Mouse (Mus musculus) intestine, postnatal 0 days (tissue): ENCODE measurements around the gene Ncmap. TPM values are rescaled to one million over a fixed set of nuclear protein-coding genes. Genes with fewer than 3 reads are reported as not detected.

ENCODE experiments used
- ATAC-seq: fragments of 200-750 bp; cut with Nextera tagmentation; 2 replicates; pipeline ENCODE4 v1.8.0; 2017; ENCODE audit warnings: mild to moderate bottlenecking, moderate TSS enrichment, moderate library complexity
- H3K27ac ChIP-seq: fragments of 300-500 bp; sonication (generic); 2 replicates; pipeline ENCODE4 v1.5.1; 2014; ENCODE audit warnings: mild to moderate bottlenecking, low read depth, low read length, moderate library complexity
- H3K27me3 ChIP-seq: fragments of 300-500 bp; sonication (generic); replicated peaks from 2 replicates; pipeline ENCODE4 v1.6.1; 2014; ENCODE audit warnings: low read length, mixed read lengths; ENCODE audit not compliant: control insufficient read depth, insufficient read depth
- H3K36me3 ChIP-seq: fragments of 300-500 bp; sonication (generic); 2 replicates; pipeline ENCODE4 v1.6.1; 2014; ENCODE audit warnings: mild to moderate bottlenecking, moderate library complexity; ENCODE audit not compliant: control insufficient read depth, insufficient read depth
- H3K4me1 ChIP-seq: fragments of 300-500 bp; sonication (generic); replicated peaks from 2 replicates; pipeline ENCODE4 v1.6.1; 2014; ENCODE audit warnings: antibody characterized with exemption, low read length, mixed read lengths; ENCODE audit not compliant: control insufficient read depth, insufficient read depth
- H3K4me2 ChIP-seq: fragments of 300-500 bp; sonication (generic); replicated peaks from 2 replicates; pipeline ENCODE4 v1.6.1; 2014; ENCODE audit warnings: low read depth, mild to moderate bottlenecking, moderate library complexity
- H3K4me3 ChIP-seq: fragments of 300-500 bp; sonication (generic); 2 replicates; pipeline ENCODE4 v1.5.1; 2014; ENCODE audit warnings: low read depth, low read length
- H3K9ac ChIP-seq: fragments of 300-500 bp; sonication (generic); 2 replicates; pipeline ENCODE4 v1.6.1; 2014; ENCODE audit warnings: mild to moderate bottlenecking, low read depth, low read length
- H3K9me3 ChIP-seq: fragments of 300-500 bp; sonication (generic); 2 replicates; pipeline ENCODE4 v1.6.1; 2016; ENCODE audit warnings: mixed run types; ENCODE audit not compliant: control insufficient read depth
- CTCF ChIP-seq: sonication (generic); IDR thresholded peaks from 2 replicates; pipeline ENCODE4 v1.5.1; 2016; ENCODE audit warnings: low read depth, mild to moderate bottlenecking, control low read depth, antibody characterized with exemption, moderate library complexity
- WGBS: fragments of 180-500 bp; shearing (Covaris S2); extraction: QIAGEN DNeasy Blood & Tissue Kit; methylation state at CpG from one replicate; pipeline ENCODE4 v1.1.7; 2014; 5-methylcytosine and 5-hydroxymethylcytosine counted together
- polyA plus RNA-seq: library from polyadenylated mRNA; unstranded; fragments of >200 nt; fragmentation: Nextera tagmentation; extraction: Ambion mirVana; gene quantifications from 2 replicates; pipeline ENCODE4 v1.2.1, GENCODE M21; 2015

Gene Ncmap
- polyA plus RNA-seq, 1 experiment from 2014 or later, result 2.5 TPM

GRCm38 (mm10) chr4:135406180-135406579, 8.2 kb upstream of the Ncmap start:
- no peaks in the 10 kb centered on the region for H3K36me3 ChIP-seq
- no peaks in the 10 kb centered on the region for H3K9me3 ChIP-seq
- no peak overlapping the region for H3K4me3 ChIP-seq
- H3K27ac ChIP-seq, result no peak overlapping the region
- no peak overlapping the region for H3K4me2 ChIP-seq
- H3K27me3 ChIP-seq, result no peaks in the 10 kb centered on the region
- 31% methylated on average over 5 of the region's 5 CpGs for WGBS
- peak; percentile 55; the same call in 1 of the 2 replicates for ATAC-seq
- TF ChIP-seq CTCF, result no peak
- no peak overlapping the region for H3K9ac ChIP-seq
- H3K4me1 ChIP-seq, result no peaks in the 10 kb centered on the region; the same call in 1 of the 2 replicates

DNA sequence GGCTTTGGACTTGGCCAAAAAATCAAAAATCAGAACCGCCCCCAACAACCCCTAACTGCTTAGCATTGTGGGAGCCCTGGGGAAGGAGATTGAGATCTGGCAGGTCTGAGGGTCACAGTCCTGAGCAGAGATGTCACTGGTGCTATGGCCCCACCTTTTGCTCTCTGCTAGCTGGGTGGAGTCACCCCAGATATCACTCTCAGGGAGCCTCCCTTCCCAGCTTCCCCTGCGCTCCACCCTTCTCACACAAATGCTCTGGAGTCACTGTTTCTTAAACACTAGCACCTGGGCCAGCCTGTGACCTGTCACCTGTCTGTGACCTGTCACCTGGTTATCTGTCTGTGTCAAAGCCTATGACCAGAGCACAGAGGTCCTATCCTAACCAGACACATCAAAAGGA, 6.9 kb upstream of the Ncmap start:
- no peak overlapping the region for H3K4me3 ChIP-seq
- no peaks in the 10 kb centered on the region for H3K27me3 ChIP-seq
- no peak overlapping the region for H3K4me2 ChIP-seq
- no peak for TF ChIP-seq CTCF
- ATAC-seq, result no peak
- H3K9ac ChIP-seq, result no peak overlapping the region
- H3K4me1 ChIP-seq, result no peaks in the 10 kb centered on the region; the same call in 1 of the 2 replicates
- no peak overlapping the region for H3K27ac ChIP-seq
- H3K9me3 ChIP-seq, result no peaks in the 10 kb centered on the region
- 76% methylated on average over 2 of the region's 2 CpGs for WGBS
- H3K36me3 ChIP-seq, result no peaks in the 10 kb centered on the region

DNA sequence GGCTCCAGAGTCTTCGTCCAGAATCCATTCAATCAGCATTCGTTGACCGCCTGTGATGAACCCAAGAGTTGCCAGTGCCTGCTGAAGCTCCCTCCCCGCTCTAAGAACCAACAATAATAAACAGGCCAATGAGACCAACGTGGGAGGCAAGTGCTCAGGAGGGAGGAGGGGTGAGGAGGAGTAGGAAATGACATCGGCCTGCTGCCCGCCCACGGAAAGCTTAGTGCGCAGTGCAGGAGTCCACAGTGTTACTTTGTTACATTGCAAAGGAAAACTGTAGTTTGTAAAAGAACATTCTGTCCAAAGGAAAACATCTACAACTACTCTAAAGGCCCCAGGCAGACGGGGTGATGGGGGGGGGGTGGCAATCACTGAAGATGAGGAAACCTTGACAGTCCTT, 6.0 kb upstream of the Ncmap start:
- 77% methylated on average over 10 of the region's 10 CpGs for WGBS

GRCm38 (mm10) chr4:135401881-135402280, 3.9 kb upstream of the Ncmap start:
- no peak for ATAC-seq
- no peak overlapping the region for H3K9ac ChIP-seq
- no peaks in the 10 kb centered on the region for H3K9me3 ChIP-seq
- WGBS, result 31% methylated on average over 7 of the region's 7 CpGs
- no peak for TF ChIP-seq CTCF
- 0 out of 2 replicates have a peak, but pooled peaks cover 9% of the 10 kb centered on the region for H3K27me3 ChIP-seq
- no peaks in the 10 kb centered on the region; the same call in 1 of the 2 replicates for H3K4me1 ChIP-seq
- H3K4me3 ChIP-seq, result no peak overlapping the region
- no peaks in the 10 kb centered on the region for H3K36me3 ChIP-seq
- no peak overlapping the region for H3K4me2 ChIP-seq
- H3K27ac ChIP-seq, result no peak overlapping the region

More for the DNA sequence above, 6.0 kb upstream of the Ncmap start:
- Histone ChIP-seq H3K4me3 (no peak overlapping the region), H3K9me3 (no peaks in the 10 kb centered on the region), H3K27ac (no peak overlapping the region), H3K27me3 (no peaks in the 10 kb centered on the region), H3K4me1 (no peaks in the 10 kb centered on the region; the same call in 1 of the 2 replicates), H3K4me2 (no peak overlapping the region), H3K36me3 (no peaks in the 10 kb centered on the region), H3K9ac (no peak overlapping the region)
- ATAC-seq, result no peak
- no peak for TF ChIP-seq CTCF

GRCm38 (mm10) chr4:135397551-135397950, 476 bp downstream of the Ncmap start:
- peak overlapping the region; percentile 46 for H3K4me3 ChIP-seq
- no peak overlapping the region for H3K27ac ChIP-seq
- TF ChIP-seq CTCF, result no peak
- no peaks in the 10 kb centered on the region for H3K36me3 ChIP-seq
- 4% methylated on average over 16 of the region's 16 CpGs for WGBS
- no peaks in the 10 kb centered on the region; the same call in 1 of the 2 replicates for H3K4me1 ChIP-seq
- ATAC-seq, result peak; percentile 35
- 0 out of 2 replicates have a peak, but pooled peaks cover 9% of the 10 kb centered on the region for H3K27me3 ChIP-seq
- H3K9me3 ChIP-seq, result 0 out of 2 replicates have a peak, but pooled peaks cover 2% of the 10 kb centered on the region
- peak overlapping the region; percentile 88 for H3K4me2 ChIP-seq
- H3K9ac ChIP-seq, result peak overlapping the region; percentile 42

DNA sequence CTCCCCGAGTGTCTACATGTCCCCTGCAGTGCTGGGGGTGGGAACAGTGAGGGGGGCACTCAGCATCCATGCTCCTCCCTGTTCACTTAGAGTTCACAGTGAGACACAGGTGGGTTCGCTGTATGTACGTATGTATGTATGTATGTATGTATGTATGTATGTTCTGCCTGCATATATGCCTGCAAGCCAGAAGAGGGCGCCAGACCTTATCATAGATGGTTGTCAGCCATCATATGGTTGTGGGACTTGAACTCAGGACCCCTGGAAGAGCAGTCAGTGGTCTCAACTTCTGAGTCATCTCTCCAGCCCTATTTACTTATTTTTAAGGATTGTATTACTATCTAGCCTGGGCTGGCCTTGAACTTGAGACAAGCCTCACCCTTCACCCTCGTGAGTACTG, 1.7 kb downstream of the Ncmap start:
- no peak overlapping the region for H3K4me2 ChIP-seq
- H3K4me1 ChIP-seq, result no peaks in the 10 kb centered on the region; the same call in 1 of the 2 replicates
- WGBS, result 91% methylated on average over 5 of the region's 5 CpGs
- peak; percentile 50 for TF ChIP-seq CTCF
- 0 out of 2 replicates have a peak, but pooled peaks cover 9% of the 10 kb centered on the region for H3K27me3 ChIP-seq
- no peak for ATAC-seq
- H3K9ac ChIP-seq, result no peak overlapping the region
- H3K27ac ChIP-seq, result no peak overlapping the region
- no peak overlapping the region for H3K4me3 ChIP-seq
- H3K9me3 ChIP-seq, result 0 out of 2 replicates have a peak, but pooled peaks cover 2% of the 10 kb centered on the region
- no peaks in the 10 kb centered on the region for H3K36me3 ChIP-seq
